In the genomic region with DNA sequence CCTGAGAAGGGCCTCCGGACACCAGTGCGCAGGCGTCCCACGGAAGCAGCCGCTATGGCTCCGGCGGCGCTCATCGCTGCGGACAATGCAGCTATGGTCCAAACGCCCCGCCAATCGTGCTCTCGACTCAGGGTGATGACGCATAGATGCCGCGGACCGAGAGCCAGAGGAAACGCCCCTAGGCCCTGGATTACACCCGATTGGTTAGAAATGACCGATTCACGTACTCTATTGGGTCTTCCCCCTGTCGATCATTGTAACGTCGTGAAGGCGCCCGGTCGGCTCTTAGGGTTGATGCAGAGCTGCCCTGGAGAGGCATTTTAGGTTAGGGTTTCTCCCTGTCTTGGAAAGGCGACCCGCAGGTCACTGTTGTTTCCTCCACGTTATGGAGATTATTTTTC, we compare ENCODE assay signal across 1 mouse cellular context.
TF ChIP-seq lines count a peak whose summit lies in the region.

A gene (minus strand): TSS at position 179 of the 401 bp plus-strand sequence.

TF ChIP-seq in CH12.LX, 34 proteins besides CTCF, POLR2A, EP300 and RAD21 (continued from another document):
- TF ChIP-seq MEF2A (IDR thresholded peaks at IDR 0.05; ENCODE audit: borderline replicate concordance, low read depth, low read length) (peak; percentile 54; the same call in 1 of the 2 replicates), NRF1 (IDR thresholded peaks at IDR 0.05; ENCODE audit: low read depth, low read length) (peak; percentile 75), JUND (conservative IDR thresholded peaks at IDR 0.05; ENCODE audit: low read depth, low read length) (peak; percentile 62), JUN (IDR thresholded peaks at IDR 0.05; ENCODE audit: insufficient read depth, low read depth, low read length) (peak; percentile 61), UBTF (IDR thresholded peaks at IDR 0.05; ENCODE audit: low read depth, low read length) (no peak), ZC3H11A (IDR thresholded peaks at IDR 0.05; ENCODE audit: low read depth, low read length) (no peak), IRF4 (IDR thresholded peaks at IDR 0.05; ENCODE audit: low read depth, low read length) (no peak; the same call in 1 of the 2 replicates)
TF ChIP-seq in CH12.LX: peak in this region for 11.
